Mouse (Mus musculus): Measurements from ENCODE around the gene Gucy2e. TPM values are rescaled to one million over a fixed set of nuclear protein-coding genes. Genes with fewer than 3 reads are reported as not detected.
A peak's percentile ranks its signal among the peaks of the same experiment; 100 is the strongest.

Gene Gucy2e
- polyA plus RNA-seq, 1 experiment from 2014 or later, result not detected

DNA sequence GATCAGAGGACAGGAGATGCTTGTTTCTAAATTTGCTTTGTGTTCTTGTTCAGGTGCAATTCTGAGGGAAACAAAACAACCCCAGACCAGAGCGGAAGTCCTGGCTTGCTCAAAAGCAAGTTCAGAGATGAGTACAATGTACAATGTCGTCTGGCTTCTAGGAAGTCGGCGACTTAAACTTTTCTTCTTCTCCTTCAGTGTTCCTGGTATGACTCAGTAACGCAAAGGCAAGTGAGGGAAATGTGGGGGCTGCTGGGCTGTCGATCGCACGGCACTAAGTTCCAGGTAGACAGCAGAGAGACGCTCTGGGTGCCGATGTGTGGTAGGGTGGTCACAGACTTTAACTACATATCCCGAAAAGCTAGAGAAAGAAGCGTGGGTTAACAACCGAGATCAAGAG lies 31.3 kb upstream of the Gucy2e start:
- H3K9ac ChIP-seq (replicated peaks), result no peak overlapping the region
- H3K4me3 ChIP-seq (ENCODE audit: low read depth, low read length), result no peak overlapping the region
- H3K4me1 ChIP-seq (ENCODE audit: insufficient read depth), result no peaks in the 10 kb centered on the region
- WGBS (ENCODE audit: insufficient replicate concordance), result 76% methylated on average over 13 of the region's 13 CpGs
- ATAC-seq (no peak), DNase-seq (no peak)
- no peak overlapping the region for H3K27ac ChIP-seq (ENCODE audit: low read depth)
- H3K27me3 ChIP-seq (ENCODE audit: insufficient read depth, low read length), result peaks cover 16% of the 10 kb centered on the region; the same call in 1 of the 2 replicates
- TF ChIP-seq EP300 (IDR thresholded peaks at IDR 0.05; ENCODE audit: low read depth) (no peak), CTCF (IDR thresholded peaks at IDR 0.05; ENCODE audit: low read depth) (no peak)
- no peak overlapping the region for H3K4me2 ChIP-seq (ENCODE audit: low read depth, low read length)
- no peaks in the 10 kb centered on the region for H3K36me3 ChIP-seq (replicated peaks; ENCODE audit: insufficient read depth, low read length)
- no peaks in the 10 kb centered on the region for H3K9me3 ChIP-seq (ENCODE audit: low read length)

DNA sequence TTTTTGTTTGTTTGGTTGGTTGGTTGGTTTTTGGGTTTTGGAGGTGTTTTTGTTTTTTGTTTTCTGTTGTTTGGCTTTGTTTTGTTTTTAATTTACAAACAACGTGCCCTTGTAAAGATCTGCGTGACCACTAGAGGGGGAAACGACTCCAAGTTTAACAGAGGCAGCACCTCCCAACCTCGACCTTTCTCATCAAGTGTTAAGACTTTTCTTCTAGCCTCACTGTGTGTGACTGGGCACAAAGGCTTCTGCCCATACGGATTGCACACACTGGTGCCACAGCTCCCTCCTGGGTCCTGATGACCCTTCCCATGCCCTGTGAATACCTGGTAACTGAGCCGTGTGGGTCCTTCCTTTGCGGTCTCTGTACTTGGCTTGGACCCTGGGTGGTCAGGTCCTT lies 30.5 kb upstream of the Gucy2e start:
- no peak for DNase-seq

DNA sequence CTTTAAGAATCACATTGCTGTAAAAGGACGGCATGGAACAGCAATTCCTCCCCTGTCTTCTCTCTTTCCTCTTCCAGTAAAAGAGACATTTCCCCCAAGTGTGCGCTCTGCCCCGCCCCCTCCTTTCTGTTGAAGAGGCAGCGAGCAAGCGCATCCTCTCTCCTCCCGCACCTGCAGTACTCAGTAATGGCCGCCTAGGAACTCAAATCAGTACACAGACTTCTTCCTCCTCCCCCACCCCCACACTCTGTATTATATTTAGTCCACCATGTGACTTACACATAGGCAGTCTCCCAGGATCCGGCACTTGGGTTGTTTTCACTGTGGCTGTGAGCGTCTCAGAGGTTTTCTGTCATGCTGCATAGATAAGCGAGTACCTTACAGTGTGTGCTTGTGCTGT lies 29.4 kb upstream of the Gucy2e start:
- Histone ChIP-seq H3K4me2 (ENCODE audit: low read depth, low read length) (no peak overlapping the region), H3K27ac (ENCODE audit: low read depth) (no peak overlapping the region)
- ATAC-seq, result no peak

More for the DNA sequence above, 30.5 kb upstream of the Gucy2e start:
- Histone ChIP-seq H3K9ac (replicated peaks) (no peak overlapping the region), H3K4me3 (ENCODE audit: low read depth, low read length) (no peak overlapping the region), H3K4me1 (ENCODE audit: insufficient read depth) (no peaks in the 10 kb centered on the region), H3K9me3 (ENCODE audit: low read length) (no peaks in the 10 kb centered on the region), H3K27ac (ENCODE audit: low read depth) (no peak overlapping the region), H3K4me2 (ENCODE audit: low read depth, low read length) (no peak overlapping the region), H3K27me3 (ENCODE audit: insufficient read depth, low read length) (peaks cover 16% of the 10 kb centered on the region; the same call in 1 of the 2 replicates), H3K36me3 (replicated peaks; ENCODE audit: insufficient read depth, low read length) (no peaks in the 10 kb centered on the region)
- ATAC-seq, result no peak
- 25% methylated on average over 7 of the region's 7 CpGs for WGBS (ENCODE audit: insufficient replicate concordance)
- TF ChIP-seq CTCF (IDR thresholded peaks at IDR 0.05; ENCODE audit: low read depth) (peak; percentile 55), EP300 (IDR thresholded peaks at IDR 0.05; ENCODE audit: low read depth) (no peak)

DNA sequence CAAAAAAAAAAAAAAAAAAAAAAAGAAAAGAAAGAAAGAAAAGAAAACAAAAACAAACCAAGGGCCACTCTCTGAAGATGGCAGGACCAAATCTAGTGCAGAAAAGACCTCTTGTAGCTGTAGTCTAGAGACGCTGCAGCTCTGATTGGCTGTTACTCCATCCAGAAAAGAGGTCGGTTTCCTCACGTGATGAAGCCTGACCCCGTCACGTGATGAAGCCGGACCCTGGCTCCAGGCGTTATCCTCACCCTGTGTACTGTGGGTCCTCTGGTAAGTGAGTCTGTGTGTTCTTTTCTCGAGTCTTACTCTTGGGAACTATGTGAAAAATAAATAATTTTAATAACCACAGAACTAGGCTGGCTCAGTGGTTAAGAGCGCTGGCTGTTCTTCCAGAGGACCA lies 28.6 kb upstream of the Gucy2e start:
- Histone ChIP-seq H3K4me1 (ENCODE audit: insufficient read depth) (no peaks in the 10 kb centered on the region), H3K9ac (replicated peaks) (no peak overlapping the region), H3K9me3 (ENCODE audit: low read length) (no peaks in the 10 kb centered on the region), H3K4me2 (ENCODE audit: low read depth, low read length) (no peak overlapping the region), H3K27ac (ENCODE audit: low read depth) (no peak overlapping the region), H3K4me3 (ENCODE audit: low read depth, low read length) (no peak overlapping the region), H3K27me3 (ENCODE audit: insufficient read depth, low read length) (0 out of 2 replicates have a peak, but pooled peaks cover 9% of the 10 kb centered on the region), H3K36me3 (replicated peaks; ENCODE audit: insufficient read depth, low read length) (no peaks in the 10 kb centered on the region)
- no peak for TF ChIP-seq CTCF (IDR thresholded peaks at IDR 0.05; ENCODE audit: low read depth)
- no peak for TF ChIP-seq EP300 (IDR thresholded peaks at IDR 0.05; ENCODE audit: low read depth)
- DNase-seq, result no peak
- 64% methylated on average over 9 of the region's 9 CpGs for WGBS (ENCODE audit: insufficient replicate concordance)
- no peak for ATAC-seq

More for the DNA sequence above, 29.4 kb upstream of the Gucy2e start:
- Histone ChIP-seq H3K36me3 (replicated peaks; ENCODE audit: insufficient read depth, low read length) (no peaks in the 10 kb centered on the region), H3K4me1 (ENCODE audit: insufficient read depth) (no peaks in the 10 kb centered on the region), H3K27me3 (ENCODE audit: insufficient read depth, low read length) (peaks cover 11% of the 10 kb centered on the region; the same call in 1 of the 2 replicates), H3K9me3 (ENCODE audit: low read length) (no peaks in the 10 kb centered on the region), H3K4me3 (ENCODE audit: low read depth, low read length) (no peak overlapping the region), H3K9ac (replicated peaks) (no peak overlapping the region)
- TF ChIP-seq EP300 (IDR thresholded peaks at IDR 0.05; ENCODE audit: low read depth) (no peak), CTCF (IDR thresholded peaks at IDR 0.05; ENCODE audit: low read depth) (no peak)
- DNase-seq, result no peak
- whole genome bisulfite sequencing (ENCODE audit: insufficient replicate concordance), result 16% methylated on average over 10 of the region's 10 CpGs

DNA sequence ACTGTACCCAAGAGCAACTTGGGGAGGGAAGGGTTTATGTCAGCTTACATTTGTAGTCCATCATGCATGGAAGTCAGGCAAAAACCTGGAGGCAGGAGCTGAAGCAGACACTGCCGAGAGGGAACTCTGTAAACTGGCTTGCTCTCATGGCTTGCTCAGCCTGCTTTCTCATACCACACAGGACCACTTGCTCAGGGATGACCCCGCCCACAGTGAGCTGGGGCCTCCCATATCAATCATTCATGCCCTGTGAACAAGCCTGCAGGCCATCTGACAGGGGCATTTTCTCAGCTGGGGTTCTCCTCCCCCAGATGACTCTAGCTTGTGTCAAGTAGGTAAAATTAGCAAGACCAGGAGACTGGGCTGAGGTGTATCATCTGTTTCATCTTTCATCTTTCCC lies 27.4 kb upstream of the Gucy2e start:
- no peak for TF ChIP-seq EP300 (IDR thresholded peaks at IDR 0.05; ENCODE audit: low read depth)
- no peak for TF ChIP-seq CTCF (IDR thresholded peaks at IDR 0.05; ENCODE audit: low read depth)
- DNase-seq (no peak), ATAC-seq (no peak)
- no peak overlapping the region for H3K4me3 ChIP-seq (ENCODE audit: low read depth, low read length)
- H3K9ac ChIP-seq (replicated peaks), result no peak overlapping the region
- WGBS (ENCODE audit: insufficient replicate concordance), result 60% methylated on average over 2 of the region's 2 CpGs
- H3K4me2 ChIP-seq (ENCODE audit: low read depth, low read length), result no peak overlapping the region
- H3K4me1 ChIP-seq (ENCODE audit: insufficient read depth), result no peaks in the 10 kb centered on the region
- 0 out of 2 replicates have a peak, but pooled peaks cover 6% of the 10 kb centered on the region for H3K27me3 ChIP-seq (ENCODE audit: insufficient read depth, low read length)
- H3K27ac ChIP-seq (ENCODE audit: low read depth), result no peak overlapping the region
- H3K36me3 ChIP-seq (replicated peaks; ENCODE audit: insufficient read depth, low read length), result no peaks in the 10 kb centered on the region
- H3K9me3 ChIP-seq (ENCODE audit: low read length), result no peaks in the 10 kb centered on the region

DNA sequence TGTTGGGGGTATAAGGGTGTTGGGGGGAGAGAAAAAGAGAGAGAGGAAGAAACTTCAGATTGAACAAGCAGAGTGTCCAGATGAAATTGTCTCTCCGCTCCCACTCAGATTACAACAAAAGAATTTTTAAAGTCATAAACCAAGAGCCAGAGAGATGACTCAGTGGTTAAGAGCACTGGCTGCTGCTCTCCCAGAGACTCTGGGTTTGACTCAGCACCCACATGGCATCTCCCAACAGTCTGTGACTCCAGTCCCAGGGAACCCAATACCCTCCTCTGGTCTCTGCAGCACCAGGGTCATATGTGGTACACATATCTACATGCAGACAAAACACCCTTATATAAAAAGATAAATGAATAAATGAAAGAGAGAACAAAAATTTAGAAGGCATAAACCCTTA lies 23.3 kb upstream of the Gucy2e start:
- no peak overlapping the region for H3K9ac ChIP-seq (replicated peaks)
- no peak overlapping the region for H3K4me3 ChIP-seq (ENCODE audit: low read depth, low read length)
- no peak overlapping the region for H3K4me2 ChIP-seq (ENCODE audit: low read depth, low read length)
- H3K9me3 ChIP-seq (ENCODE audit: low read length), result no peaks in the 10 kb centered on the region
- no peak for DNase-seq
- TF ChIP-seq EP300 (IDR thresholded peaks at IDR 0.05; ENCODE audit: low read depth) (no peak), CTCF (IDR thresholded peaks at IDR 0.05; ENCODE audit: low read depth) (no peak)
- no peaks in the 10 kb centered on the region for H3K36me3 ChIP-seq (replicated peaks; ENCODE audit: insufficient read depth, low read length)
- no peak for ATAC-seq
- no peaks in the 10 kb centered on the region for H3K4me1 ChIP-seq (ENCODE audit: insufficient read depth)
- H3K27ac ChIP-seq (ENCODE audit: low read depth), result no peak overlapping the region
- no peaks in the 10 kb centered on the region for H3K27me3 ChIP-seq (ENCODE audit: insufficient read depth, low read length)
- WGBS (ENCODE audit: insufficient replicate concordance), result 87% methylated on average over 1 of the region's 1 CpGs

DNA sequence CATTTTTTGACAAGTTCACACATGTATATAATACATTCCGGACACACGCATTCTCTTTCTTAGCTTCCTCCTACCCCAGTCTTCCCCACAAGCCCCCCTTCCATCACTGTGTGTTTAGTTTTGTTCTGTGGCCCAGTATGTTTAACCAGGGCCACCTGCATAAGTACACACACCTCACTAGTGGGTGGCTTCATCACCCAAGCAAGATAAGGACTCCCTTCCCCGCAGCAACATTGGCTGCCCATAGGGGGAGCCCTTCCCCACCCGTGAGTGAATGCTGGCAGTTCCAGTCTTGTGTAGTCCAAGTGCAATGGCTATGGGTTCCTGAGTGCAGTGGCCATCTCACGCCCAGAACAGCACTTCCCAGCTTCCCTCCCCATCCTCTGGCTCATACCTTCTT lies 21.5 kb upstream of the Gucy2e start:
- Histone ChIP-seq H3K4me3 (ENCODE audit: low read depth, low read length) (no peak overlapping the region), H3K36me3 (replicated peaks; ENCODE audit: insufficient read depth, low read length) (no peaks in the 10 kb centered on the region), H3K9me3 (ENCODE audit: low read length) (no peaks in the 10 kb centered on the region), H3K27me3 (ENCODE audit: insufficient read depth, low read length) (no peaks in the 10 kb centered on the region), H3K27ac (ENCODE audit: low read depth) (no peak overlapping the region), H3K4me1 (ENCODE audit: insufficient read depth) (no peaks in the 10 kb centered on the region), H3K4me2 (ENCODE audit: low read depth, low read length) (0 out of 2 replicates have a peak overlapping the region, but pooled peaks have one; percentile 33), H3K9ac (replicated peaks) (no peak overlapping the region)
- no peak for TF ChIP-seq EP300 (IDR thresholded peaks at IDR 0.05; ENCODE audit: low read depth)
- TF ChIP-seq CTCF (IDR thresholded peaks at IDR 0.05; ENCODE audit: low read depth), result peak; percentile 90
- ATAC-seq (peak; percentile 74), DNase-seq (peak; percentile 80)
- WGBS (ENCODE audit: insufficient replicate concordance), result 46% methylated on average over 5 of the region's 5 CpGs

Measured in liver, postnatal 0 days (tissue).